Mouse (Mus musculus) midbrain, embryonic 16.5 days (tissue): ENCODE results near the gene Cacnb3. TPM values are rescaled to one million over a fixed set of nuclear protein-coding genes. Genes with fewer than 3 reads are reported as not detected.
A peak's percentile ranks its signal among the peaks of the same experiment; 100 is the strongest.
"Not testable (repeated sequence)": the region's sequence is repeated elsewhere in the genome, so short reads cannot be mapped to it uniquely, and the experiment has no call there.

Experiments
- ATAC-seq: fragments of 200-750 bp; cut with Nextera tagmentation; 2 replicates; pipeline ENCODE4 v1.8.0; 2017; ENCODE audit warnings: moderate TSS enrichment
- H3K27ac ChIP-seq: fragments of 300-500 bp; sonication (generic); 2 replicates; pipeline ENCODE4 v1.5.1; 2014; ENCODE audit warnings: mild to moderate bottlenecking, low read length, mixed read lengths
- H3K27me3 ChIP-seq: fragments of 300-500 bp; sonication (generic); 2 replicates; pipeline ENCODE4 v1.6.1; 2014; ENCODE audit warnings: low read depth, low read length, mixed read lengths; ENCODE audit not compliant: control insufficient read depth, insufficient read depth
- H3K36me3 ChIP-seq: fragments of 300-500 bp; sonication (generic); 2 replicates; pipeline ENCODE4 v1.6.1; 2014; ENCODE audit warnings: mild to moderate bottlenecking, low read length, moderate library complexity, mixed read lengths; ENCODE audit not compliant: control insufficient read depth, insufficient read depth
- H3K4me1 ChIP-seq: fragments of 300-500 bp; sonication (generic); 2 replicates; pipeline ENCODE4 v1.6.1; 2014; ENCODE audit warnings: mild to moderate bottlenecking, low read length, mixed read lengths; ENCODE audit not compliant: control insufficient read depth, insufficient read depth
- H3K4me2 ChIP-seq: fragments of 300-500 bp; sonication (generic); 2 replicates; pipeline ENCODE4 v1.6.1; 2014; ENCODE audit warnings: mild to moderate bottlenecking, low read length, mixed read lengths
- H3K4me3 ChIP-seq: fragments of 300-500 bp; sonication (generic); 2 replicates; pipeline ENCODE4 v1.5.1; 2014; ENCODE audit warnings: low read depth, mild to moderate bottlenecking, low read length, moderate library complexity, mixed read lengths
- H3K9ac ChIP-seq: fragments of 300-500 bp; sonication (generic); 2 replicates; pipeline ENCODE4 v1.6.1; 2014; ENCODE audit warnings: low read depth, low read length, mixed read lengths
- H3K9me3 ChIP-seq: fragments of 300-500 bp; sonication (generic); replicated peaks from 2 replicates; pipeline ENCODE4 v1.6.1; 2014; ENCODE audit warnings: mild to moderate bottlenecking, low read length, mixed read lengths; ENCODE audit not compliant: control insufficient read depth, poor library complexity, severe bottlenecking
- WGBS: fragments of 180-500 bp; shearing (Covaris S2); extraction: QIAGEN DNeasy Blood & Tissue Kit; methylation state at CpG from one replicate; pipeline ENCODE4 v1.1.7; 2014; 5-methylcytosine and 5-hydroxymethylcytosine counted together
- polyA plus RNA-seq: library from polyadenylated mRNA; unstranded; fragments of >200 nt; fragmentation: Nextera tagmentation; extraction: Ambion mirVana; gene quantifications from 2 replicates; pipeline ENCODE4 v1.2.1, GENCODE M21; 2015

The Cacnb3 gene
- 198 and 205 TPM in 2 replicates for polyA plus RNA-seq

- Histone ChIP-seq H3K9me3 (no peaks in the 10 kb centered on the region), H3K9ac (peak within 1 kb of the TSS; percentile 96), H3K4me2 (peak within 1 kb of the TSS; percentile 69), H3K27me3 (no peaks in the 10 kb centered on the region), H3K36me3 (no peaks in the 10 kb centered on the region), H3K4me1 (peaks cover 25% of the 10 kb centered on the region), H3K4me3 (peak within 1 kb of the TSS; percentile 84), H3K27ac (peak within 1 kb of the TSS; percentile 98)
- no peak for ATAC-seq
- 38% methylated on average over 4 of the region's 4 CpGs for WGBS
These were observed at the start of gene Cacnb3 for GRCm38 (mm10) chr15:98630540-98630939. Gene Cacnb3 (plus strand): TSS chr15:98630840.

DNA sequence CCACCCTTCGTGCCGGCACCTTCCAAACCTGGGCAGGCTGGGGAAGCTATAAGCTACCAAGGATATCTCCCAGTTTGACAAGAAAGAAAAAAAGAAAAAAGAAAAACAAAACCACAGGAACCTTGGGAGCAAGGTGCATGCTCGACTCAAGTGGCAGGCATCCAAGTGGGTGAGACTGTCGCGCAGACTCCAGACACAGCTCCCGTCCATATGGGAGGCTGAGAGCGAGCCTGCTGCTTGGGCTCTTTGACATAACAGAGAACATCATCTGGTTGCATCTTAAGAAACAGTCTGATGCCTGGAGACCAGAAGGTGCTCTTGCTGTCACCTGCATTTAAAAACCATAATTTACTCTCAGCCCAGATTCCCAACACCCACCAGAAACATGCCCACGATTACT lies 48.2 kb upstream of the Cacnb3 start:
- H3K27ac ChIP-seq = no peak overlapping the region
- no peaks in the 10 kb centered on the region for H3K4me1 ChIP-seq
- no peak for ATAC-seq
- H3K9ac ChIP-seq = no peak overlapping the region
- H3K4me3 ChIP-seq = no peak overlapping the region
- no peaks in the 10 kb centered on the region for H3K36me3 ChIP-seq
- no peak overlapping the region for H3K4me2 ChIP-seq
- H3K9me3 ChIP-seq = no peaks in the 10 kb centered on the region
- no peaks in the 10 kb centered on the region for H3K27me3 ChIP-seq
- WGBS = 79% methylated on average over 8 of the region's 8 CpGs

GRCm38 (mm10) chr15:98582996-98583395 lies 47.6 kb upstream of the Cacnb3 start:
- no peak overlapping the region for H3K4me2 ChIP-seq
- no peak overlapping the region for H3K27ac ChIP-seq
- no peaks in the 10 kb centered on the region for H3K27me3 ChIP-seq
- no peak for ATAC-seq
- no peak overlapping the region for H3K4me3 ChIP-seq
- H3K36me3 ChIP-seq = no peaks in the 10 kb centered on the region
- 82% methylated on average over 8 of the region's 8 CpGs for WGBS
- no peak overlapping the region for H3K9ac ChIP-seq
- no peaks in the 10 kb centered on the region for H3K9me3 ChIP-seq
- H3K4me1 ChIP-seq = no peaks in the 10 kb centered on the region

- H3K4me1 ChIP-seq = no peaks in the 10 kb centered on the region
- H3K27me3 ChIP-seq = no peaks in the 10 kb centered on the region
- WGBS = 52% methylated on average over 7 of the region's 7 CpGs
- H3K4me3 ChIP-seq = no peak overlapping the region
- no peak for ATAC-seq
- H3K27ac ChIP-seq = no peak overlapping the region
- no peaks in the 10 kb centered on the region for H3K9me3 ChIP-seq
- H3K9ac ChIP-seq = no peak overlapping the region
- H3K4me2 ChIP-seq = no peak overlapping the region
- no peaks in the 10 kb centered on the region for H3K36me3 ChIP-seq
These were observed 45.2 kb upstream of the Cacnb3 start for GRCm38 (mm10) chr15:98585421-98585820.

DNA sequence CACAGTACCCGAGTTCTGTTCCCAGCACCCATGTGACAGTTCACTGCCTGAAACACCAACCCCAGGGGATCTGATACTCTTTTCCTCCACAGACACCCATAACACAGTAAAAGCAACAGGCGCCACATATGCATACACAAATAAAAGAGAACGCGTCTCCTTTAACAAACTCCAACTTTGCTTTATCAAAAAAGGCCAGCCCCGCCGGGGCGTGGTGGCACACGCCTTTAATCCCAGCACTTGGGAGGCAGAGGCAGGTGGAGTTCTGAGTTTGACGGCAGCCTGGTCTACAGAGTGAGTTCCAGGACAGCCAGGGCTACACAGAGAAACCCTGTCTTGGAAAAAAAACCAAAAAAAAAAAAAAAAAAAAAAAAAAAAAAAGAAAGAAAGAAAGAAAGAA lies 44.5 kb upstream of the Cacnb3 start:
- not testable (repeated sequence) for H3K36me3 ChIP-seq, H3K27me3 ChIP-seq, H3K4me3 ChIP-seq, H3K9me3 ChIP-seq, H3K27ac ChIP-seq, ATAC-seq, H3K4me2 ChIP-seq, H3K4me1 ChIP-seq, H3K9ac ChIP-seq
- 93% methylated on average over 9 of the region's 9 CpGs for WGBS

DNA sequence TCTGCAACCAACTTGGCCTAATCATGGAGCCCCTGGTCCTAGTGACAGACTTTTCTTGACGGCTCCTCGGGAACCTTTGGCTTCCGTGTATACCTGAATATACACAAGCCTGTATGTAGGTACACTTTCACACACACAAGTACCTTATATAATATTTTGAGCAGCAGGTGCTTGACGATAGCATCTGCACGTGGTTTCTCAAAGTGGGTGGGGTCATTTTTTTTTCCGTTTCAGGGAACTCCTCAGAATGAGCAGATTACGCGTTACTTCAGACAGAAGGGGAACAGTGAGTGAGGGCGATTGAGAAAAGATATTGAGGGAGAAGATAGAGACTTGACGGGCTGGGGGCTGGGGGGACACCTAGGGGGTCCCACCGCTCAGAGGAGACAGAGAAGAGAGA lies 42.9 kb upstream of the Cacnb3 start:
- no peaks in the 10 kb centered on the region for H3K27me3 ChIP-seq
- no peak overlapping the region for H3K27ac ChIP-seq
- H3K4me1 ChIP-seq = no peaks in the 10 kb centered on the region
- WGBS = 92% methylated on average over 11 of the region's 11 CpGs
- H3K9me3 ChIP-seq = no peaks in the 10 kb centered on the region
- no peak overlapping the region for H3K4me2 ChIP-seq
- H3K36me3 ChIP-seq = peaks cover 6% of the 10 kb centered on the region
- no peak for ATAC-seq
- no peak overlapping the region for H3K4me3 ChIP-seq
- no peak overlapping the region for H3K9ac ChIP-seq

GRCm38 (mm10) chr15:98589640-98590336 lies 40.9 kb upstream of the Cacnb3 start:
- Histone ChIP-seq H3K4me2 (no peak overlapping the region), H3K9me3 (no peaks in the 10 kb centered on the region), H3K4me1 (no peaks in the 10 kb centered on the region), H3K27me3 (no peaks in the 10 kb centered on the region), H3K9ac (no peak overlapping the region), H3K36me3 (peaks cover 20% of the 10 kb centered on the region), H3K4me3 (no peak overlapping the region), H3K27ac (no peak overlapping the region)
- ATAC-seq = no peak
- 83% methylated on average over 7 of the region's 7 CpGs for WGBS

DNA sequence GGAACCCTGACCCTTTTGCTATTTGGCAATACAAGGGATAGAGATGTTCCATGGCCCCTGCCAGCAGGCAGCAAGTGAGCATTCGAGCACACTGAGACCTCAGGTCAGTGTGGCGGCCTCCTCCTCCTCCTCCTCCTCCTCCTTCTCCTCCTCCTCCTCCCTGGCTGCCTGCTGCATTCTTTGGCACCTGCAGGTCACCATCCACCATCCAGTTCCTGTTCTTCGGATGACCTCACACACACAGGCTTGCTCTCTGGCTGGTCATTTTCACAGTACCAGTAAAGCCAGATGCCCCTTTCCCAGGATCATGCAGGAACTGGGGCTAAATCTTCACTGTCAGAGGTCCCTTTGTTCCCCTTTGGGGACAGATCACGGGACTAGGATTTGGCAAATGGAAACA lies 39.2 kb upstream of the Cacnb3 start:
- no peak overlapping the region for H3K4me3 ChIP-seq
- ATAC-seq = no peak
- no peaks in the 10 kb centered on the region for H3K4me1 ChIP-seq
- H3K27me3 ChIP-seq = no peaks in the 10 kb centered on the region
- no peak overlapping the region for H3K4me2 ChIP-seq
- H3K9me3 ChIP-seq = no peaks in the 10 kb centered on the region
- H3K27ac ChIP-seq = no peak overlapping the region
- H3K9ac ChIP-seq = no peak overlapping the region
- H3K36me3 ChIP-seq = peaks cover 30% of the 10 kb centered on the region
- 56% methylated on average over 4 of the region's 4 CpGs for whole genome bisulfite sequencing

DNA sequence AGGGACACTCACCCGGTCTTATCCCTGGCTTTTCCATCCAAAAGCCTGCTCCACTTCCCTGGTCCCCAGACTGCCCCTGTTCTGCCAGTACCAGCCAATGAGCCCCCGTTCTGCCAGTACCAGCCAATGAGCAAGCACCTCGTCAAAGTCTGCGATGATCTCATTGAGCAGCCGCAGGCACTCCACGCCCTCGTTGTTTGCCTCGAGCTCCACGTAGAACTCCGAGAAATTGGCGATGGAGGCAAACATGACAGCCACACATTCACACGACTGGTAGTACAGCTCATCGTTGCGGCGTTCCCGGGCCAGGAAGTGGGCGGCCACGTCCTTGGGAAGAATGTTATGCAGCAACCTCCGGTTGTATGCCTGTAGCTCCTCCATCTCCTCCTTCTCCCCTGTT lies 36.4 kb upstream of the Cacnb3 start:
- WGBS = 84% methylated on average over 19 of the region's 19 CpGs

More for the DNA sequence above, 36.4 kb upstream of the Cacnb3 start:
- ATAC-seq = no peak
- no peak overlapping the region for H3K27ac ChIP-seq
- H3K9ac ChIP-seq = no peak overlapping the region
- peaks cover 46% of the 10 kb centered on the region for H3K36me3 ChIP-seq
- H3K9me3 ChIP-seq = no peaks in the 10 kb centered on the region
- H3K4me3 ChIP-seq = no peak overlapping the region
- no peaks in the 10 kb centered on the region for H3K27me3 ChIP-seq
- no peak overlapping the region for H3K4me2 ChIP-seq
- no peaks in the 10 kb centered on the region for H3K4me1 ChIP-seq
